Mouse (Mus musculus): ENCODE data around the gene Rdh13.
"Not testable (repeated sequence)": the region's sequence is repeated elsewhere in the genome, so short reads cannot be mapped to it uniquely, and the experiment has no call there.

The Rdh13 gene

DNA sequence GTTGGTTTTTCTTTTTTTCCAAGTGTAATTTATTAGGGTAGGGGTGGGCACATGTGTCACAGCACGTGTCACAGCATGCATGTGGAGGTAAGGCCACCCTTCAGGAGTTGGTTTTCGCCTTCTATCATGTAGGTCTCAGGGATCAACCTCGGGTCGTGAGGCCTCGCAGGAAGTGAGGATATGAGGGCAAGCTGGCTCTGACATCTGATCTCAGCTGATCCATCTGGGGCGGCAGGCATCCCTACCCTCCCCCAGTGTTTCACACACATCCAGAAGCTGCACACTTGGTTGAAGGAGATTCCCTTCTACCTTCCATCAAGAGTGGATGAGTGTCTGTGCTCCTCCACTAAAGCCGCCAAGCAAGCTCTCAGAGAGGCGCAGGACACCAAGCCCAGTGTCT lies 13.4 kb downstream of the Rdh13 start:
- no peak for DNase-seq (ENCODE audit: low spot score in 2 of 2)

- DNase-seq (ENCODE audit: low spot score in 2 of 2) = peak; percentile 70 to 76
Observed at GRCm38 (mm10) chr7:4431548-4431947, 13.9 kb downstream of the Rdh13 start.

- no peak for DNase-seq (ENCODE audit: low spot score in 2 of 2)
Observed at GRCm38 (mm10) chr7:4430246-4430844, 15.1 kb downstream of the Rdh13 start.

GRCm38 (mm10) chr7:4427161-4427912 lies 18.1 kb downstream of the Rdh13 start:
- peak; percentile 91 for DNase-seq (ENCODE audit: low spot score in 2 of 2)

GRCm38 (mm10) chr7:4420230-4420629 lies 25.2 kb downstream of the Rdh13 start:
- DNase-seq (ENCODE audit: low spot score in 2 of 2) = no peak

GRCm38 (mm10) chr7:4419681-4420080 lies 25.8 kb downstream of the Rdh13 start:
- DNase-seq (ENCODE audit: low spot score in 2 of 2) = no peak

DNA sequence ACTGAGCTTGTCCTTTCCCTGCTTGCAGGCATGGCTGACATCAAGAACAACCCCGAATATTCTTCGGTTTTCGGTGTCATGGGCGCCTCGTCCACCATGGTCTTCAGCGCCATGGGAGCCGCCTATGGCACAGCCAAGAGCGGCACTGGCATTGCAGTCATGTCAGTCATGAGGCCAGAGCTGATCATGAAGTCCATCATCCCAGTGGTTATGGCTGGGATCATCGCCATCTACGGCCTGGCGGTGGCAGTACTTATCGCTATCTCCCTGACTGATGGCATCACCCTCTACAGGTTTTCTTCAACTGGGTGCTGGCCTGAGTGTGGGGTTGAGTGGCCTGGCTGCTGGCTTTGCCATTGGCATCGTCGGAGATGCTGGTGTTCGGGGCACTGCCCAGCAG lies 33.0 kb downstream of the Rdh13 start:
- DNase-seq (ENCODE audit: low spot score in 2 of 2) = not testable (repeated sequence)

- DNase-seq (ENCODE audit: low spot score in 2 of 2) = no peak
Observed at GRCm38 (mm10) chr7:4397730-4398129, 47.7 kb downstream of the Rdh13 start, which contains the start of gene Gp6. Gene Gp6 (minus strand): TSS chr7:4397744.
